Mouse (Mus musculus) cerebellum, adult 2 months (tissue): ENCODE measurements around the gene Ankrd11. TPM values are rescaled to one million over a fixed set of nuclear protein-coding genes. Genes with fewer than 3 reads are reported as not detected.

Experiments
- DNase-seq, 2 experiments: peaks; one replicate each; pipeline ENCODE4 v3.0.0; 2021
- H3K27ac ChIP-seq: fragments of 200-500 bp; 2 replicates; pipeline ENCODE4 v1.5.1; 2012; ENCODE audit warnings: low read length, control low read depth, inconsistent platforms; ENCODE audit not compliant: insufficient read depth
- H3K27me3 ChIP-seq: fragments of 200-500 bp; 2 replicates; pipeline ENCODE4 v1.6.1; 2012; ENCODE audit warnings: inconsistent platforms, mild to moderate bottlenecking, low read length, moderate library complexity; ENCODE audit not compliant: control insufficient read depth, insufficient read depth
- H3K4me1 ChIP-seq: fragments of 200-500 bp; 2 replicates; pipeline ENCODE4 v1.6.1; 2011; ENCODE audit warnings: low read length; ENCODE audit not compliant: control insufficient read depth, insufficient read depth
- H3K4me3 ChIP-seq: fragments of 200-500 bp; replicated peaks from 2 replicates; pipeline ENCODE3; 2011; ENCODE audit warnings: mild to moderate bottlenecking, low read depth, low read length, control low read depth; ENCODE audit not compliant: insufficient read depth
- CTCF ChIP-seq: fragments of 200-500 bp; IDR thresholded peaks from 2 replicates; pipeline ENCODE4 v1.5.1; 2011; ENCODE audit warnings: low read depth, mild to moderate bottlenecking, control low read depth, low read length, moderate library complexity, borderline replicate concordance; ENCODE audit not compliant: insufficient read depth
- POLR2A ChIP-seq: fragments of 200-500 bp; IDR thresholded peaks from 2 replicates; pipeline ENCODE4 v1.6.1; 2011; ENCODE audit warnings: low read length, control low read depth, borderline replicate concordance; ENCODE audit not compliant: insufficient read depth
- WGBS: fragments of 180-500 bp; shearing (Covaris S2); methylation state at CpG from one replicate; pipeline ENCODE4 v1.1.7; 2018; 5-methylcytosine and 5-hydroxymethylcytosine counted together
- polyA plus RNA-seq: library from polyadenylated mRNA; depleted of rRNA; stranded (reverse); fragments of >200 nt; gene quantifications from 2 replicates; pipeline ENCODE4 v1.2.3, GENCODE M21; 2012

The Ankrd11 gene
- polyA plus RNA-seq, 1 experiment = 105 TPM

DNA sequence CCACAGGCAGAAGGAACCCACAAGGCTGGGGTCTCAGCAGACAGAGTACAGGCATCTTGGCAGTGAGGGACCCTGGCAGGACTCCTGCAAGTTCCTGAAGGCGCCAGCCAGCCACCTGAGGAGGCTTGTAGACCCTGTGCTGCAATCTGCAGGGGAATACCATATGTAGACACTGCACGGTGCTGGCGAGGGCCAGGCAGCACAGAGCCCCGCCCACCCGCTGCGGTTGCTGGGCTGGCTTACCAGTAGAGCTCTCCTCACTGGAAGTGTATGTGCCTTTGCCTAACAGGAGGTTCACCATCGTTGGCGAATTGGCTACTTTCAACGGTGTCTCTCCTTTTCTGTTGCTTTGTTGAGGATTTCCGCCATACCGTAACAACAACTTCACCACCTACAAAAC, 145.8 kb downstream of the Ankrd11 start:
- DNase-seq = no peak
- TF ChIP-seq CTCF (no peak), POLR2A (no peak)
- H3K4me1 ChIP-seq = peaks cover 14% of the 10 kb centered on the region
- WGBS = 73% methylated on average over 11 of the region's 11 CpGs
- no peak overlapping the region for H3K4me3 ChIP-seq
- no peak overlapping the region for H3K27ac ChIP-seq
- no peaks in the 10 kb centered on the region for H3K27me3 ChIP-seq

DNA sequence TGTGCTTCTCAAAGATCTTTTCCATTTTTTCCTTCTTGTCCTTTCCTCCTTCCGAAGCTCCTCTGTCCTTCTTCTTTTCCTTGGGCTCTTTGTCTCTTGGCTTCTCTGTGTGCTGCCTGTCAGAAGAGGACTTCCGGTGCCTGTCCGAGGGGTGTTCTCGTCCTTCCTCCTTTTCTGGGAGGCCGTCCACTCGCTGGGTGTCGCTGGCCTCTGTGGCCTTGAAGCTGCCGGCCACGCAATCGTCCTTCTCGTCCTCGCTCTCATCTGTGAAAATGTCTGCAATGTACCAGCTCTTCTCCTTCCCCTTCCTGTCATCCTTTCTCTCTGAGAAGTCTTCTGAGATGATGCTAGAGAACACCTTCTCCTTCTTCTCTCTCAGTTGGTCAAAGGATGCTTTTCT, 148.6 kb downstream of the Ankrd11 start:
- 90% methylated on average over 12 of the region's 12 CpGs for WGBS
- Histone ChIP-seq H3K4me3 (no peak overlapping the region), H3K27me3 (no peaks in the 10 kb centered on the region), H3K4me1 (peaks cover 20% of the 10 kb centered on the region), H3K27ac (no peak overlapping the region)
- no peak for TF ChIP-seq CTCF
- TF ChIP-seq POLR2A = no peak
- DNase-seq = no peak

DNA sequence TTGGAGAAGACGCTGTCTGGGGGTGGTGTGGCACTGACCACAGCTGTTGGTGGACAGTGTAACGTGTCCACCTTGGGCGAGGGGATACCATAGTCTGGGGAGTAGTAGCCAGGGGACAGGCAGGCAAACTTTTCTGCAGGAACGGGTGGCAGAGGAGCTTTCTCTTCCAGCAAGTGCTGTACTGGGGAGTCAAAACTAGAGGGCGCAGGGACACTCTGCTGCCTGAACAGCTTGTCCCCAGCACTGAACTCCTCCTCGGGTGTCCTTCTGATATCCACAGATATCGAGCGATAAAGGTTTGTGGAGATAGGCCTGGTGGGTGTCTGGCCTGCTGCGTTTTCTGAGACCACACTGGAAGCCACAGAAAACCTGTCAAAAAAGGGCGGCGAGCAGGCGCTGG, 150.6 kb downstream of the Ankrd11 start:
- WGBS = 74% methylated on average over 12 of the region's 12 CpGs
- no peaks in the 10 kb centered on the region for H3K27me3 ChIP-seq
- no peak overlapping the region for H3K27ac ChIP-seq
- TF ChIP-seq CTCF (peak; percentile 25; the same call in 1 of the 2 replicates), POLR2A (no peak)
- no peak for DNase-seq
- no peak overlapping the region for H3K4me3 ChIP-seq
- peaks cover 19% of the 10 kb centered on the region for H3K4me1 ChIP-seq

DNA sequence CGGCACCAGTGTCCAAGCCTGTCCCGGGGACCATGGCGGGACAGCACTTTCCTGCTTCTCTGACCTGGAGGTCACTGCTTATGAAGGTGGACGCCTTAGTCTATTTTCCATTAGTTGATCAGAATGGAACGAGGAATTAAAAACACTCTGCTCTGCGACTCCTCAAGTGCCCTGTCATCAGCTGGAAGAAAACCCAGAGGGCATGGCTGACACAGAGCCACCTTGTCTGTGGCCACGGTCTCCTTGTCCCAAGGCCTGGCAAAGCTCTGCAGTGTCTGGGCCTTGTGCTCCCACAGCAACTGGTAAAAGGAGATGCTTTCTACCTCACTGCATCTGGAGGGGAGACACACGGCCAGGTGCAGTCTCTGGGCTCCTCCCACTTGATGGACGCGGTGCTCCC, 158.4 kb downstream of the Ankrd11 start:
- no peak overlapping the region for H3K4me3 ChIP-seq
- no peak overlapping the region for H3K27ac ChIP-seq
- H3K4me1 ChIP-seq = peaks cover 18% of the 10 kb centered on the region
- 83% methylated on average over 10 of the region's 10 CpGs for WGBS
- TF ChIP-seq POLR2A (no peak), CTCF (no peak)
- no peaks in the 10 kb centered on the region for H3K27me3 ChIP-seq
- no peak for DNase-seq

DNA sequence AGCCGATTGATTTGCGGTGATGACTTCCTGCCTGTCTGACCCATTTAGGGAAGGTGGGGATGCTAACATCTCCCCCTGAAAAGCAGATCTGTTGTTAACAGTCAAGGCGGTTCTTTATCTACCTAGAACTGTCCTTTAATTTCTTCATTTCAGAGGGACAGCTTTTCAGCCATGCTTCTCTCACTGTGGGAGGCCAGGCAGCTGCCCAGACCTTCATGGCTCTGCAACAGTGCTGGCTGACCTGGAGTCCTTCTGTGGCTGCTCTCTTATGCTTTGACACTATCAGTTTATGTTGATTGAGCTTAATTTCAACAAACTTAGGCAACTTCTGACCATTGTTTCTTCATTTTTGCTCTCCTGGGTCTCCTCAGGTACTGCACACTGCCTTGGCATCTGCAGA, 161.8 kb downstream of the Ankrd11 start:
- 5% methylated on average over 3 of the region's 3 CpGs for WGBS
- DNase-seq = peak; percentile 68 to 74
- no peak for TF ChIP-seq CTCF
- TF ChIP-seq POLR2A = no peak
- H3K27me3 ChIP-seq = no peaks in the 10 kb centered on the region
- H3K4me1 ChIP-seq = peaks cover 15% of the 10 kb centered on the region
- no peak overlapping the region for H3K4me3 ChIP-seq
- H3K27ac ChIP-seq = peak overlapping the region; percentile 39

DNA sequence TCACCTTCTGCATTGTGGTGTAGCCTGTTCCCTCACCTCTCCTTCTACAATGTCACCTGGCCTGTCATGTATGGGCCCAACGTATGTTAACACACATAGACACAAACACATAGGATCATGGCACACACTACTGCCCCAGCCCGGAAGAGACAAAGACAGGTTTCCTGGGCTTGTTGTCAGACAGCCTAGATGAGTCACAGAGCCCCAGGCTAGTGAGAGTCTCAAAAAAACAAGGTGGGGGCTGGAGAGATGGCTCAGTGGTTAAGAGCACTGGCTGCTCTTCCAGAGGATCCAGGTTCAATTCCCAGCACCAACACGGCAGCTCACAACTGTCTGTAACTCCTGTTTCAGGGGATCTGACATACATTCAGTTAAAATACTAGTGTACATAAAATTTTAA, 163.8 kb downstream of the Ankrd11 start:
- TF ChIP-seq POLR2A = no peak
- no peak for TF ChIP-seq CTCF
- H3K4me3 ChIP-seq = no peak overlapping the region
- no peaks in the 10 kb centered on the region for H3K27me3 ChIP-seq
- no peak overlapping the region for H3K27ac ChIP-seq
- 90% methylated on average over 3 of the region's 3 CpGs for WGBS
- DNase-seq = no peak
- H3K4me1 ChIP-seq = peaks cover 15% of the 10 kb centered on the region

DNA sequence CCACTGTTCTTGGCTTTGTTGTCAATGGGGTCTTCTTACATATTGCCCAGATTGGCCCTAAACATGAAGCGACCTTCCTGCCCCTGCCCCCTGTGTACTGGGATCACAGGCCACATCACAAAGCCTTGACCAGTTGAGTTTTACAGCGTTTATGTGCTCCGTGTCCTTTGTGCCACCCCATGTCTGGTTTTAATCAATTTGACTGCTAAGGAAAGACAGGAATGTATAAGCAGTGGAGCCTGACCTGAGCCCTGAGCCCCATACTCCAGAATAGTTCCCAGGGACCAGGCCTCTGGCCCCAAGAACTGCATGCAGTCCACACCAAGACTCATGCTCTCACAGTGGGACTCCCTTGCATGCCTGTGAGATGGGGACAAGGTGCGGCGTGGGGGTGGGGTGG, 166.9 kb downstream of the Ankrd11 start:
- no peak overlapping the region for H3K4me3 ChIP-seq
- WGBS = 90% methylated on average over 5 of the region's 5 CpGs

DNA sequence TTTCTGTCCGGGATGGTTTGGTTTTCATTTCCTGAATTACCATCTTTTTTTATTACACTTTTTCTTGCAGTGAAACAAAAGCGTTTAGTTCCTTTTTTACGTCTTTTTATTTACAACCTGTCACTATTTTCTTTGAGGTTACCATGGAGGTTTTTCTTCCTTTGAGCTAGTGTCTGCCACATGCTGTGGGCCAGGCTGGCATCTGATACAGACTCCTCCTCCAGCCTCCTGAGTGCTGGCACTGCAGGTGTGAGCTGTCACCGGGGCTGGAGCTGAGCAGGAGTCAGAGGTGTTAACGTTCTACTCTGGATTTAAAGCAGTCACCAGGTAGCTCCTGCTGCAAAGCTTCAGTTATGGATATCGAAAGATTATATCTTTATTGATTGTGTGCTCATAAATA, 168.9 kb downstream of the Ankrd11 start:
- H3K27ac ChIP-seq = no peak overlapping the region
- WGBS = 19% methylated on average over 6 of the region's 6 CpGs
- DNase-seq = peak; percentile 70 to 85
- TF ChIP-seq POLR2A (no peak), CTCF (no peak)
- H3K27me3 ChIP-seq = no peaks in the 10 kb centered on the region
- no peak overlapping the region for H3K4me3 ChIP-seq
- H3K4me1 ChIP-seq = peaks cover 21% of the 10 kb centered on the region

More for the DNA sequence above, 166.9 kb downstream of the Ankrd11 start:
- Histone ChIP-seq H3K4me1 (peaks cover 23% of the 10 kb centered on the region), H3K27me3 (no peaks in the 10 kb centered on the region), H3K27ac (no peak overlapping the region)
- DNase-seq = no peak
- TF ChIP-seq CTCF (no peak), POLR2A (no peak)
